Mouse (Mus musculus) cortical plate, adult 2 months (tissue): ENCODE results near the gene Btbd6.

Experiments used
- CTCF ChIP-seq: fragments of 200-500 bp; IDR thresholded peaks from 2 replicates; pipeline ENCODE4 v1.5.1; 2011; ENCODE audit warnings: mild to moderate bottlenecking, control low read depth, low read length; ENCODE audit not compliant: insufficient read depth; ENCODE audit errors: extremely low read depth
- POLR2A ChIP-seq: fragments of 200-500 bp; IDR thresholded peaks from 2 replicates; pipeline ENCODE4 v1.6.1; 2011; ENCODE audit warnings: mild to moderate bottlenecking, low read length, control low read depth; ENCODE audit not compliant: insufficient read depth; ENCODE audit errors: extremely low read depth

DNA sequence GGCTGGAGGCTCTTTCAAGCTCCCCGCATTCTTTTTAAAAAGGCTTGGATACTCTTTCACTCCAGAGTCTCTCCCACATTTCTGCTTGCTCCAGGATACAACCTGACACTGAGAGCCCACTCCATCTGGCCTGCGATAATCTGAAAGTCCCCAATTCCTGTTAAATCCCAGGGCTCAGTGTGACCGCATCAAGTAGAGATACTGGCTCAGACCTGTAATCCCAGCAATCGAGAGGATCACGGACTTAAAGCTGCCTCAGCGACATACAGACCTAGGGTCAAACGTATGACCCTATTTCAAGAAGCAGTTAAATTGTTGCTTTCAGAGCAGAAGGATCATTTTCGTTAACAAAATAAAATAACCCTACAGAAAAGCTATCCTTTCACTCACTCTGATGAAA is 27.7 kb downstream of the Btbd6 start:
- TF ChIP-seq POLR2A (no peak), CTCF (no peak)
